Mouse (Mus musculus): ENCODE data around the gene Rab11fip3.

- TF ChIP-seq CTCF (IDR thresholded peaks at IDR 0.05; ENCODE audit: control insufficient read depth, insufficient read depth, low read length), result no peak
- TF ChIP-seq POLR2A (IDR thresholded peaks at IDR 0.05; ENCODE audit: borderline replicate concordance, control insufficient read depth, low read depth, low read length), result no peak
Observed at GRCm38 (mm10) chr17:26098461-26098860, 29.1 kb upstream of the Rab11fip3 start.
